Mouse (Mus musculus): ENCODE results near the gene Srgap1. TPM values are rescaled to one million over a fixed set of nuclear protein-coding genes. Genes with fewer than 3 reads are reported as not detected.
"Not testable (repeated sequence)": the region's sequence is repeated elsewhere in the genome, so short reads cannot be mapped to it uniquely, and the experiment has no call there.

Gene Srgap1
- polyA plus RNA-seq, 1 experiment from 2014 or later: 15.8 TPM

DNA sequence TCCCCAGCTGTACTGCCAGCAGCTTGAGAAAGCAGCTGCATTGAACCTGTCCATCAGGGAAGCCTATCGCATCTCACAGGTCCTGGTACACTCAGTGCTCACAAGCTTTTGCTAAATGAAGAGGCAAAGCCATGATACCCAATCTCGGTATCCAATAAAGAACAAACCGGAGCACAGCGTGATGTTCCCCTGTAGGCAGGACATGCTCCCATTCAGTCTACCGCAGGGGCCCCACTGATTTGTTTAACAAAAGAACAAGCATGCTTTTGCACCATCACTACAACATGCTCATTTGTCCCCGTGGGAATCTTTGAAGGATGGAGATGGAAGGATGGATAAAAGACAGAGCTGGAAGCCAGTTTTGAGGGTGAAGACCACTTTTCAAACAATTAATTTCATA lies 257.0 kb downstream of the Srgap1 start:
- WGBS: 86% methylated on average over 6 of the region's 6 CpGs
- no peak overlapping the region for H3K4me3 ChIP-seq (replicated peaks)
- H3K9ac ChIP-seq (replicated peaks): no peak overlapping the region
- no peaks in the 10 kb centered on the region for H3K27me3 ChIP-seq
- H3K36me3 ChIP-seq: peaks cover 22% of the 10 kb centered on the region
- H3K4me1 ChIP-seq (replicated peaks): no peaks in the 10 kb centered on the region
- H3K4me2 ChIP-seq: no peak overlapping the region
- H3K27ac ChIP-seq: no peak overlapping the region
- ATAC-seq (ENCODE audit: insufficient number of reproducible peaks, insufficient read depth, low FRiP score, low TSS enrichment, low read depth): no peak
- no peaks in the 10 kb centered on the region for H3K9me3 ChIP-seq

DNA sequence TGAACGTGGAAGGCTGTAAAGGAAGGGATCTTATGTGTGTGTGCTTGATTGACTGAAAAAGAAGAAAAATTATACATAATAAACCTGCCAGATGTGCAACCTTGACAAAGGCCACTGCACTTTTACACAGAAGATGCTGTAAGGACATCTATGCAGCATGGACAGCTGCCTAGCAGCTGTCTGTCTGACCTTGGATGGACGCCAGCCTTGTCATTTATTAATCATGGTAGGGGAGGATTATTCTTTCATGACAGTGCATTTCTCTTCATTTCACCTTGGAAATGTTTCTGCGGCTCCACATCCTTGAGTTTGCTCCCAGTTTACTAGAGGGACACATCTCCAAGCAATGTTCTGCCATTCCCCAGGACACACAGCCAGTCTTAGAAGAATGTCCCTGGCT lies 258.6 kb downstream of the Srgap1 start:
- Histone ChIP-seq H3K9me3 (peaks cover 8% of the 10 kb centered on the region; the same call in 1 of the 2 replicates), H3K4me3 (replicated peaks) (no peak overlapping the region), H3K4me1 (replicated peaks) (0 out of 2 replicates have a peak, but pooled peaks cover 3% of the 10 kb centered on the region), H3K36me3 (peaks cover 34% of the 10 kb centered on the region), H3K27me3 (no peaks in the 10 kb centered on the region), H3K9ac (replicated peaks) (no peak overlapping the region), H3K27ac (no peak overlapping the region), H3K4me2 (no peak overlapping the region)
- 82% methylated on average over 3 of the region's 3 CpGs for WGBS
- no peak for ATAC-seq (ENCODE audit: insufficient number of reproducible peaks, insufficient read depth, low FRiP score, low TSS enrichment, low read depth)

DNA sequence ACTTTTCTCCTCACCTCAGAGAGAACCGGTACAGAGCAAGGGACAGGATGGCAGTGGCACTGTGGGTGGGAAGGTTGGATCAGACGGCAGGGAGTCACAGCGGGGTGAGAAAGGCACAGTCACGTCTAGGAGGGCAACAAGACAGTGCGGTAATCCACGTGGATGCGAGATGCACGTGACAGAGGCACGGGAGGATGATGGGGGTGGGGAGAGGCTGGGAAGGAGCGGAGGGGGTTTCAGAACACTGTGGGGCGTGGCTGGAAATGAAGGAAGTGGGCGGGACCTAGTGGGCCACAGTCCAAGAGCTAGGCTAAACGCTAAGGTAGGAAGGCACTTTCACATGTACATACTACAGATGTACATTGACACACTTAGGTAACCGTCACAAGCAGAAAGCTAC lies 266.0 kb downstream of the Srgap1 start:
- H3K4me1 ChIP-seq (replicated peaks): 0 out of 2 replicates have a peak, but pooled peaks cover 6% of the 10 kb centered on the region
- H3K27me3 ChIP-seq: no peaks in the 10 kb centered on the region
- H3K27ac ChIP-seq: no peak overlapping the region
- ATAC-seq (ENCODE audit: insufficient number of reproducible peaks, insufficient read depth, low FRiP score, low TSS enrichment, low read depth): no peak
- peaks cover 39% of the 10 kb centered on the region for H3K36me3 ChIP-seq
- H3K9me3 ChIP-seq: peaks cover 11% of the 10 kb centered on the region; the same call in 1 of the 2 replicates
- WGBS: 58% methylated on average over 14 of the region's 14 CpGs
- no peak overlapping the region for H3K4me3 ChIP-seq (replicated peaks)
- H3K4me2 ChIP-seq: no peak overlapping the region
- no peak overlapping the region for H3K9ac ChIP-seq (replicated peaks)

DNA sequence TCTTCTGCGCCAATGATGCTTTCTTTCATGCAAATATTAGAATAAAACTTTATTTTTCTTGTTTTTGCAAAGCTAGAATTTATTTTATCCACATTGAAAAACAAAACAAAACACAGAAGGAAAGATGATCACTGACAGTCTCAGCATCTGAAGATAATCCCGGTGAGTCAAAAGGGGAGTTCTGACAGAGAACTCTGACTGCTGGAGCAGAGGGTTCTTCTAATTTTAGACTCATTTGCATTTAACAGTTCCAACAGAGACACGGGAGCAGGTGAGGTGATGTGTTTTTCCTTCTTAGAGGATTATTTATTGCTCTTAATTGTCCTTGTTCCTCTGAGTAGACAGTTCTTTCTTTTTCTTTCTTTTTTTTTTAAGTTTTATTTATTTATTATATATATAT lies 271.1 kb downstream of the Srgap1 start:
- WGBS: 73% methylated on average over 3 of the region's 3 CpGs
- no peaks in the 10 kb centered on the region; the same call in 1 of the 2 replicates for H3K4me1 ChIP-seq (replicated peaks)
- ATAC-seq (ENCODE audit: insufficient number of reproducible peaks, insufficient read depth, low FRiP score, low TSS enrichment, low read depth): no peak
- no peaks in the 10 kb centered on the region for H3K9me3 ChIP-seq
- H3K4me2 ChIP-seq: no peak overlapping the region
- no peak overlapping the region for H3K4me3 ChIP-seq (replicated peaks)
- no peak overlapping the region for H3K9ac ChIP-seq (replicated peaks)
- H3K36me3 ChIP-seq: no peaks in the 10 kb centered on the region
- no peaks in the 10 kb centered on the region for H3K27me3 ChIP-seq
- H3K27ac ChIP-seq: no peak overlapping the region

DNA sequence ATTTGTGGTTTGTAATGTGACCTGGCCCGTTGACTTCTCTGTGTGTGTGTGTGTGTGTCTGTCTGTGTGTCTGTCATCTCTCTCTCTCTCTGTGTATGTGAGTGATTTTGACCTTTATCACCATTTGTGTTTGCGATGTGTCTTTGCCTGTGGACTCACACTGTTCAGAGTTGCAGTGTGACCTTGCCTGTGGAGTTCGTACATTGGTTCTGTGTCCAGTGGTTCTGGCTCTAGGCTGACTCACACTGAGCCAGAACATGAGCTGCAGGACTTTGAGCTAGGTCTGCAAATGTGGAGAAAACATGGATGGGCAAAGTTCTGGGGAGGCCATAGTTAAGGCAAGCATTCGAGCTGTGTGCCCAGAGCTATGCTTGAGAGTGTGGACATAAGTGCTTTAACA lies 273.3 kb downstream of the Srgap1 start:
- Histone ChIP-seq H3K27me3 (no peaks in the 10 kb centered on the region), H3K4me2 (no peak overlapping the region), H3K4me1 (replicated peaks) (no peaks in the 10 kb centered on the region; the same call in 1 of the 2 replicates), H3K9me3 (no peaks in the 10 kb centered on the region), H3K9ac (replicated peaks) (no peak overlapping the region), H3K27ac (no peak overlapping the region), H3K4me3 (replicated peaks) (no peak overlapping the region), H3K36me3 (no peaks in the 10 kb centered on the region)
- ATAC-seq (ENCODE audit: insufficient number of reproducible peaks, insufficient read depth, low FRiP score, low TSS enrichment, low read depth): no peak
- 80% methylated on average over 4 of the region's 4 CpGs for WGBS

DNA sequence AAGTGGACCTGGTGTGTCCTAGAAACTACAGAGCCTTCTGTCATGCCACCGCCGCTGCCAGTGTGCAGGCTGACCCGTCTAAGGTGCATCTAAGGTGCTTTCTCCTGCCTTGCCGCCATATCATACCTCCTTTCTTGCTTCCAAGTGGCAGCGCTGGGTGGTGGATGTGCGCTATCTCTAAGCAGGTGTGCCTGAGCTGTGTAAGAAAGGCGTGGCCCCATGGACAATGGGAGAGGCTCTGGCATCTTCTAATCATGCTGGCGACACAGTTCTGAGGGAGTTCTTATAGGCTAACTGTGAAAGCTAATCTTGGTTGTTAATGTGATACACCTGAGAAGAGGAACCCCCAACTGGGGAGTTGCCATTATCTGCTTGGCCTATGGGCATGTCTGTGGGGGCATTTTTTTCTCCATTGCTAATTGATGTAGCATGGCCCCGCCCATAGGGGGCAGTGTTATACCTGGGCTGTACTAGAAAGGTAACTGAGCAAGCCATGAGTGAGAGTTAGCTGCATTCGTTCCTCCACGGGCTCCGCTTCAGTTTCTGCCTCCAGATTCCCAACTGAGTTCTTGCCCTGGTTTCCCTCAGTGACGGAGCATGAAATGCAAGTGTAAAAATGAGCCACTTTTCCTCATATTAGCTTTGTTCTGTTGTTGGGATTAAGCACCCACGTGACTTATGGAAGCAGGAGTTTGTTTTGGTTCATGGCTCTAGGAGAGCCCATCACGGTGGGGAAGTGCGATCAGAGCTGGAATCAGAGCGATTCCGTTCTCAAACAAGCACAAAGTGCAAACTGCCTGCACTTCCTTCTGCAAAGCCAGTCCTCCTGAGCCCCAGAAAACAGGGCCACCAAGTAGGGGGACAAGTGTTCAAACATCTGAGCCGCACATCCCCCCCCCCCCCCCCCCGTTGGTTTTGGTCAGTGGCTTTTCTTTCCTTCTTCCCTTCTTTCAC lies 276.2 kb downstream of the Srgap1 start:
- Histone ChIP-seq H3K4me2 (peak overlapping the region; percentile 25), H3K4me3 (replicated peaks) (0 out of 2 replicates have a peak overlapping the region, but pooled peaks have one; percentile 11), H3K9me3 (no peaks in the 10 kb centered on the region), H3K27me3 (no peaks in the 10 kb centered on the region), H3K27ac (no peak overlapping the region), H3K36me3 (no peaks in the 10 kb centered on the region), H3K9ac (replicated peaks) (no peak overlapping the region), H3K4me1 (replicated peaks) (no peaks in the 10 kb centered on the region; the same call in 1 of the 2 replicates)
- peak; percentile 52; the same call in 1 of the 2 replicates for ATAC-seq (ENCODE audit: insufficient number of reproducible peaks, insufficient read depth, low FRiP score, low TSS enrichment, low read depth)
- WGBS: 53% methylated on average over 20 of the region's 20 CpGs

DNA sequence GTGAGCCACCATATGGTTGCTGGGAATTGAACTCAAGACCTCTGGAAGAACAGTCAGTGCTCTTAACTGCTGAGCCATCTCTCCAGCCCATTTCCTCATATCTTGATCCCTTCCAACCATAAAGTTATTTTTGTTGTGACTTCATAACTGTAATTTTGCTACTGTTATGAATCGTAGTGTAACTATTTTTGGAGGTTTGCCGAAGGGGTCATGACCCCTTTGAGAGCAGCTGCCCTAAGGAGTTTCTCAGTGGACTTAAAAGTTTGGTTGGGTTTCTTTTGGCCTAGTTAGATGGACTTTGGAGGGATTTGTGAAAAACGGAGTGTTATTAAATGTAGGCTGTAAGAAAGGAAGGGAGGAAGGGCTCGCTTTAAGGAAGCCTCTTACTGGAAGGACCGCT lies 277.4 kb downstream of the Srgap1 start:
- Histone ChIP-seq H3K27me3 (no peaks in the 10 kb centered on the region), H3K9ac (replicated peaks) (no peak overlapping the region), H3K4me2 (no peak overlapping the region), H3K4me1 (replicated peaks) (no peaks in the 10 kb centered on the region), H3K36me3 (no peaks in the 10 kb centered on the region), H3K9me3 (no peaks in the 10 kb centered on the region), H3K27ac (no peak overlapping the region), H3K4me3 (replicated peaks) (no peak overlapping the region)
- ATAC-seq (ENCODE audit: insufficient number of reproducible peaks, insufficient read depth, low FRiP score, low TSS enrichment, low read depth): no peak
- 91% methylated on average over 5 of the region's 5 CpGs for WGBS

DNA sequence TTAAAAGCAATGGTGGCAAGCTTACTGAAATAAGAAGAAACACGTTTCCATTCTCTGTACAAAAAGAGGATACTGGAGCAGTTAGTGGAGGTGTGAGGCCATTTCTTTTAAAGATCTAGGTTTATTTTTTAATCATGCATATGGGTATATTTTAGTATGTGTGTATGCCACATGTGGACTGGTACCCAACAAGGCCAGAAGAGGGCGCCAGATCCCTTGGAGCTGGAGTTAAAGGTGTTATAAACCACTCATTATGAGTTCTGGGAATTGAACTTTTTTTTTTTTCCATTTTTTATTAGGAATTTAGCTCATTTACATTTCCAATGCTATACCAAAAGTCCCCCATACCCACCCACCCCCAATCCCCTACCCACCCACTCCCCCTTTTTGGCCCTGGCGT lies 279.8 kb downstream of the Srgap1 start:
- H3K4me1 ChIP-seq (replicated peaks); H3K27me3 ChIP-seq; H3K4me2 ChIP-seq; ATAC-seq (ENCODE audit: insufficient number of reproducible peaks, insufficient read depth, low FRiP score, low TSS enrichment, low read depth); H3K36me3 ChIP-seq; H3K9me3 ChIP-seq; H3K9ac ChIP-seq (replicated peaks); H3K4me3 ChIP-seq (replicated peaks); H3K27ac ChIP-seq: not testable (repeated sequence)
- WGBS: 63% methylated on average over 3 of the region's 3 CpGs

DNA sequence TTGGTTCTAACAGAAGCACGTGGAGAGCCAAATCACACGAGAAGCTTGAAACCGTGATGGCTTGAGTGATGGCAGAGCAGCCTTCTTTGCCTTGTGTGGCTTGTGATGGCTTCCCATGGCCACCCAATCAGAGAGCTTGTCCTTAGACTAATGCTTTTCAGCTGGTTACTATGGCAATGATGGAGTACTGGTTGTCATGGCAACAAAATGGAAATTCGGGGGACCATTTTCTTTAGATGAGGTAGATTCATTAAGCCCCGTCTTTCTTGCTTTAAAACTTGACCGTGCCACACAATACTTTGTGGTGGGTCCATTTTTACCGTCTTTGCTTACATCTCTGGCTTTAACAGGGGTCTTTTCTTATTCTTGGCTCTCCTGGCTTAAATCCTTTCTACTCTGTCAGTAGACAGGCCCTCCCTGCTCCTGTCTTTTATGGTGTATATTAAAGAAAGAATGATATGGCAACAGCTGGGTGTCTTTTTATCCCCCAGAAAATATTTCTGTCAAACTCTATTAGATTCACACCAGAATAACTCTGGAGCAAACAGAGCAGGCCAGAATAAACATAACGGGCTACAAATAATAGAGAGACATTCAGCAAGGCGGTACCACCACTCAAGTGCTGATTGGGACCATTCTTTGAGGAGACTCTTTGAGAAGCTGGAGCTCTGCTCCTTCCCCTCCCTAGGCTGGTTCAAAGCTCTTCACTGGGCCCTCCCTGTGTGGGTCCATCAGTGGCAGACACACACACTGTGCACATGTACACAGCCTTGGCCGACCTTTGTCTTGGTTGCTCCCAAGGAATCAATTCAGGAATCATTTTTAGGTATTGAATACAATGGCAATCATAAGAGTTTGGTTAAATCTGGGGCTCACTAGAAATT lies 281.7 kb downstream of the Srgap1 start:
- Histone ChIP-seq H3K4me3 (replicated peaks) (no peak overlapping the region), H3K27me3 (no peaks in the 10 kb centered on the region), H3K9me3 (no peaks in the 10 kb centered on the region), H3K4me1 (replicated peaks) (no peaks in the 10 kb centered on the region), H3K36me3 (no peaks in the 10 kb centered on the region), H3K27ac (no peak overlapping the region), H3K4me2 (no peak overlapping the region), H3K9ac (replicated peaks) (no peak overlapping the region)
- no peak for ATAC-seq (ENCODE audit: insufficient number of reproducible peaks, insufficient read depth, low FRiP score, low TSS enrichment, low read depth)
- WGBS: 79% methylated on average over 10 of the region's 10 CpGs

DNA sequence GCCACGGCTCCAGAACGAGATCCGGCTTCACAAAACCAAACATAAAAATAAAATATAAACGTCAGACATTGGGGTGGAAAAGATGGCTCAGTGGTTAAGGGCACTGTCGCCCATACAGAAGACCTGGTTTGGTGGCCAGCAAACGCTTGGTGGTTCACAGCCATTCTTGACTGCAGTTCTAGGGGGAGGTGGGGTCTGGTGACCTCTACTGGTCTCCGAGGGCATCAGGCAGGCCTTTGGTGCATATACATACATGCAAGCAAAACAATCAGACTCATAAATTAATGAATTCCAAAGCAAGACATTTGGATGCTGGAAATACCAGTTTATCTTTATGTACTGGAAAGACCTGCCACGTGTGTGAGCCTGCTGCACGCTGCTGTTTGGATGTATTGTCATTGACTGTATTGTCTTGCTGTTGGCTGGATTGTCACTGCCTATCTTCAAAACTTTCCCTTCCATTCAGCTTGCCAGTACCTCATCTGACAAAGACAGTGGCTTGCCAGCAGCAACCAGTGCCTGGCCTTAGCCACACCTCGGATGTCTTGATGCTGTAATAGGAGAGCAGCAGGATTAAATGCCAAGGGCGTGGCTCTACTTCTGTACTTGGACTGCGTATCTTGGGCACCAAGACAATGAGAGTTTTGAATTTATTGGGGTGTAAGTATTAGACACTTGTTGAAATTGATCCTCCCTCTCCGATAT lies 282.5 kb downstream of the Srgap1 start:
- Histone ChIP-seq H3K4me2 (no peak overlapping the region), H3K9me3 (no peaks in the 10 kb centered on the region), H3K9ac (replicated peaks) (no peak overlapping the region), H3K4me3 (replicated peaks) (no peak overlapping the region), H3K36me3 (no peaks in the 10 kb centered on the region), H3K27me3 (no peaks in the 10 kb centered on the region), H3K4me1 (replicated peaks) (no peaks in the 10 kb centered on the region), H3K27ac (no peak overlapping the region)
- ATAC-seq (ENCODE audit: insufficient number of reproducible peaks, insufficient read depth, low FRiP score, low TSS enrichment, low read depth): no peak
- 81% methylated on average over 13 of the region's 13 CpGs for WGBS
